Mouse (Mus musculus) left cerebral cortex, postnatal 36 days (tissue): ENCODE data around the gene Timp2. TPM values are rescaled to one million over a fixed set of nuclear protein-coding genes. Genes with fewer than 3 reads are reported as not detected.
A peak's percentile ranks its signal among the peaks of the same experiment; 100 is the strongest.
"Not testable (repeated sequence)": the region's sequence is repeated elsewhere in the genome, so short reads cannot be mapped to it uniquely, and the experiment has no call there.

Experiments used
- DNase-seq, 2 experiments: peaks; one replicate each; pipeline ENCODE4 v3.0.0; 2021 to 2022; ENCODE audit warnings: low spot score in 2 of 2, mixed read lengths in 1 of 2
- intact Hi-C: fragments of 180-260 bp; cut with DNase I; formaldehyde crosslinking; loops from one replicate; pipeline ENCODE4 v1.15.1; 2025
- total RNA-seq, 2 experiments: library from RNA; stranded (reverse); gene quantifications; 2 replicates each; pipeline ENCODE4 v1.2.3; 2021

Timp2 gene
- total RNA-seq, 2 experiments from 2014 or later = 214 to 247 TPM

DNA sequence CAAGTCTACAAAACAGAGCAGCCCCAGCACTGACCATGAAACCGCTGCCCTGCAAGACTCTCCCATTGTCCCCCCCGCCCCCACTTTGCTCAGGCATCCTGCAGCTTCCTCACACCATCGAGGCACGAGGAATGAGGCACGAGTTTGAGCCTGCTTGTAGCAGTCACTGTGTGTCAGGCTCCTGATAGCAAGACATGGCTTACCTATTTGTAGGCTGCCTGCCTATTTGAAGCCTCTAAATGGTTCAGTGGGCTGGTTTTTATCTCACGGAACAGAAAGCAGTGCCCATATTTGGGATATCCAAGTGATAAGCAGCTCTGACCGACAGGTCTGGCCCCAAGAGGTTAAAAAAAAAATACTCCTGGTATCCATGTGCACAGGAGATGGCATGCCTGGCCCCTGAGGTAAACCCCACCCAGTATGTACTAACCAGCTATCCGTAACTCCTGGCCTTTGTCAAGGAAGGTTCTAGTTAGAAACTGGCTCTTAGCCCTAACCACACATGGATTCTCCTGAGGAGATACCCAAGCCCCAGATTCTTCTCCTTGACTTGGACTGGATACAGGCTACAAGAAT lies 39.2 kb downstream of the Timp2 start:
- intact Hi-C loops = loop anchor here (5.0 kb wide), 2 partner anchors 41 to 86 kb away; partner anchors contain the start of genes Lgals3bp and Timp2
- no peak for DNase-seq

GRCm38 (mm10) chr11:118312132-118312723 lies 43.3 kb downstream of the Timp2 start:
- no peak for DNase-seq
- intact Hi-C loops = no loop called here

DNA sequence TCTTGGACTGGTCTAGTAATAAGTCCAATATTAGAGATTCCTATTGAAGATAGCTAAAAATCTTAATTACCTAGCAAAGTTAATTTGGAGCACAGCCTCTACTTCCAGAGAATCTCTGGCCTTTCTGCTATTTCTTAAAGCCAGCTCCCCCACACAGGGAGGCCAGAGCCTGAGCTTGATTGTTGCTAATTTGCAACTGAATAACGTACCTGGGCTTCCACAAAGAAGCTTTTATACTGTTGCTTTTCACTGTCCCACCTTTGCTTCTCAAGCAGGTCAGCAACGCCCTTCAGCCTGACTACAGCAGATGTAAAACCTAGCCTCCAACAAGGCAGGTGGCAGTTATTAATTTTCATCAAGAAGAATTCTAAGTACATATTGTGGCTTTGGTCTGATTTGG lies 47.6 kb downstream of the Timp2 start:
- intact Hi-C loops, DNase-seq: not testable (repeated sequence)

GRCm38 (mm10) chr11:118303959-118304358 lies 51.6 kb downstream of the Timp2 start:
- intact Hi-C loops, DNase-seq: not testable (repeated sequence)

- DNase-seq = no peak
- intact Hi-C loops = no loop called here
Observed at GRCm38 (mm10) chr11:118298810-118299209, 56.7 kb downstream of the Timp2 start.

DNA sequence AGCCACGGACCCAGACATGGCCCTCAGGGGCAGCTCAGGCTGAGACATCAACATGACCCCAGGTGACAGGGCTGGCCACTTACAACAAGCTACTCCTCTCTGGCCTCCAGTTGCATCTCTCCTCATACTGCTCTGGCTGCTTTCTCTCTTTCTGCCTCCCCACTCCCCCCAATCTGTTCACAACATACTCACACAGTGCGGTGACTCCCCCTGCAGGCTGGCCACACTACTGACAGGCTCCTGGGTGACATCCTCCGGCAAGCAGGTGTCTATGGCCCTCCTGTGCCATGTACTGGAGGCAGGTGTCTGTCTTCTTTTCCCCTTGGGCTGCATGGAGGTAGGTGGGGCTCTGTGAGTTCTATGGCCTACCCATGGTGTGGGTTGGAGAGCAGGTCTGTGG lies 57.6 kb downstream of the Timp2 start:
- no peak for DNase-seq
- intact Hi-C loops = no loop called here

- intact Hi-C loops = no loop called here
- DNase-seq = no peak
Observed at GRCm38 (mm10) chr11:118295026-118295425, 60.5 kb downstream of the Timp2 start.

DNA sequence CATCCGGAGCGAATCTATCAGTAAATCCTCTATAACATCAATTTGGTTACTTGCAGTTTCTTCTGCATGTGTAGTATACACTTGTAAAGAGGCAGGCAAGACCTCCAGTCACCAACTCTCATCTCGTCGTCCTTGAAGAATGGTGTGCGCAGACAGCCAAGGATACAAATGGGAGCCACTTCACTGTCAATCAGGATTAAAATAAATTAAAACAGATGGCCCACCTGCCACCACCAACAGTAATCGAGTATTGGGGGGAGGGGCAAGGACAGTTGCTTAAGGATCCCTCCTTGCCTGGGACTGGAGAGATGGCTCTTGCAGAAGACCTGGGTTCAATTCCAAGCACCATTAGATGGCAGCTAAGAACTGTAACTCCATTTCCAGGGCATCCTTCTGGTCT lies 62.9 kb downstream of the Timp2 start:
- no peak for DNase-seq
- intact Hi-C loops = no loop called here

DNA sequence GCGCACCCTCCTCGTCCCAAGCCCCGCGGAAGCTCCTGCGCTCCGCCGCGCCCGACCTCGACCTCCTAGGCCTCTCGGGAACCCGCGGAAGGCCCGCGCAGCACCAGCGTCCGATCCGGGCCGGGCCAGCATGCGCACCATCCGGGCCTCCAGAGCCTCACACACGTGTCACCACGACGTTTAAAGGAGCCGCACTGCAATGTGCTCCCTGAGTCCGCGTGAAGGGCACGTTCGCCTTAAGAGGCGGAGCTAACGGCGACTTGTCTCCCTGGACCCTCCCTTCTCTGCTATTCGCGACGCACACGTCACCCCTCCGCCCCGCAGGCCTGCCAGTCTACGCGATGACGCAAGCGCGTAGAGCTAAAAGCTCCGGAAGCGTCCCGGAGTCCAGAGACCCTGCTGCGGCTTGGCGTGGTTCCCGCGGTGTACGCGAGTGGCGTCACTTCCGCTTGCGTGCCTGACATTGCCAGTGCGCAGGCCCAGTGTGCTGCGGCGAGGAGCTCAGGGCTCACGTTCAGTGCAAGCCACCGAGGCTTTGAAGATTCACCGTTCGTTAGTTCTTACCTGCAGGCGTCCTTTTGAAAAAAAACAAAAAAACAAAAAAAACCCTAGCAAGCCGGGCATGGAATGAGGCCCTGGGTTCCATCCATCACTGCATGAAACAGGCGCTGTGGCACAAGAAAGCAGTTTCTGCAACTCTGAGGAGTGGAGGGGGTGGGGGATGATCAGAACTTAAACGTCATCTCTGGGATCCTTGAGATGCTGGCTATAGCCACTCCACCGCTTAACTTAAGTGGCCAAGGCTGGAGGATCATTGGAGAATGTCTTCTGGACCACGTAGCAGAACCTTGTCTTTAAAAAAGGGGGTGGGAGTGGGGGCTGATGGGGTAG lies 65.3 kb downstream of the Timp2 start, which contains the start of gene Usp36:
Usp36 (minus strand) TSS at position 246 of the 891 bp plus-strand sequence.
- intact Hi-C loops = no loop called here
- DNase-seq = peak; percentile 100

DNA sequence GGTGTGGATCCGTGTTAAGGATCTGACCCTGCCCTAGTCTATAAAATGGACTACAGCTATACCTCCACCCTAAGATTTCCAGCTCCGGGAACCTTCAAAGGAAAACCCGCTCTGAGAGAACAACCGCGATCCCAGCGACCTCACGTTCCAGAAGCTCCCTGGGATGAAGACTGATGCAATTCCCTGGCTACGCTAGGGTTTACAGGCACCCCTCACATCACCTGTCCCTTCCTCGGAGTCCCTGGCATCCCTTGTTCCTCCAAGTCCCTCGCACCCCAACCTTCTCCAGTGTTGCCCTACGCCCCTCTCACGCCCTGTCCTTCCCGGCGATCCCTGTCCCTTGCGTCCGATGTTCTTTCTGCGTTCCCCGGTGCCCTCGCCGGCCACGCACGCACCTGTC lies 66.0 kb downstream of the Timp2 start:
- intact Hi-C loops = no loop called here

GRCm38 (mm10) chr11:118289037-118289511 lies 66.5 kb downstream of the Timp2 start:
- DNase-seq = no peak
- intact Hi-C loops = no loop called here

More for the DNA sequence above, 66.0 kb downstream of the Timp2 start:
- no peak for DNase-seq

- intact Hi-C loops = no loop called here
- no peak for DNase-seq
Observed at GRCm38 (mm10) chr11:118287573-118287972, 68.0 kb downstream of the Timp2 start.

DNA sequence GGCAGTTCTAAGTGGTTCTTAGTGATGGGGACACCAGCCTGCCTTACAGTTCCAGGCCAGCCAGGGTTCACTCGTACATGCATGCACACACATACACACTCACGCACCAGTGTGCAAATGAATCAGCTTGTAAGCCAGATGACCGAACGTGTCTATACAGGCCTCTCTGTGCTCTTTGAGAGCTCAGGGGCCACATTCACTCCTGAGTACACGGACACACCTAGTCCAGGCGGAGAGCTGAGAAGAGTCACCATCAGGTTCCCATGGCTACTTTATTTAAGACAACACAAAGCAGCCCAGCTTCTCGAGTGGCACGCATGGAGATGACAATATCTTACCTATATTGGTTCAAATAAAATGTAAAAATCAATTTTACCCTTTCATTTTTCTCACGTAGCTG lies 69.1 kb downstream of the Timp2 start:
- intact Hi-C loops = no loop called here
- no peak for DNase-seq

DNA sequence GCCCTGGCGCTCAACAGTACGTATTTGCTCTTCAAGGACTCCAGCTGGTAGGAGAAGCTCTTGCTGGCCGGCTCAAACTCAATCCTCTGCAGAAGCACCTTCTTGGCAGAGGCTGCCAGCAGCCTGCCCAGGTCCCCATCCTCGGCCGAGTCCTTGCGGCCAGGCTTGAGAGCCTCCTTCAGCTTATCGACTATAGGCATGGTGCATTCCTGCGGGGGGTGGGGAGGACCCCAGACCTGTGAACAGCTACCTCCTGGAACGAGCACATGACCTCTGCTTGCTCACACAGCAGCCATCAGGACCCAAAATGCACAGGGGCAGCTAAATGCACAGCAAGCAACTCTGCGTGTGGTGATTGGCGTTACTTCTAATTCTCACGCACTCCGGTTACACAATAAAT lies 69.7 kb downstream of the Timp2 start:
- no peak for DNase-seq
- intact Hi-C loops = no loop called here

- no peak for DNase-seq
- intact Hi-C loops = no loop called here
Observed at GRCm38 (mm10) chr11:118280218-118280617, 75.3 kb downstream of the Timp2 start.

- intact Hi-C loops = no loop called here
- peak in 1 of 2 experiments; percentile 36 for DNase-seq
Observed at GRCm38 (mm10) chr11:118276328-118276727, 79.2 kb downstream of the Timp2 start.

- intact Hi-C loops = no loop called here
- DNase-seq = no peak
Observed at GRCm38 (mm10) chr11:118275092-118275491, 80.4 kb downstream of the Timp2 start.

DNA sequence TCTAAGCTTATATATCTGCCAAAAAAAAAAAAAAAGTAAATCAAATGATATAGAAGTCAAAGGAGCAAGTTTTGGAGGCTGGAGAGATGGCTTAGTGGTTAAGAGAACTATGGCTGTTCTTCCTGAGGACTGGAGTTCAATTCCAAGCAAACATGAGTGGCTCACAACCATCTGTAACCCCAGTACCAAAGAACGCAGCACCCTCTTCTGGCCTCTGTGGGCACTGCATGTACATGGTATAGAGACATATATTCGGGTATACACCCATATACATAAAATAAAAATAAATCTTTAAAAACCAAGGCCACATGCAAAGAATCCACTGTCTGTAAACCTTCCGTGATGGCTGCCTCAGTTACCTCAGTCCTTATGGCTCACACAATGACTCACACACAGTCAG lies 85.7 kb downstream of the Timp2 start:
- intact Hi-C loops = no loop called here
- DNase-seq = no peak

DNA sequence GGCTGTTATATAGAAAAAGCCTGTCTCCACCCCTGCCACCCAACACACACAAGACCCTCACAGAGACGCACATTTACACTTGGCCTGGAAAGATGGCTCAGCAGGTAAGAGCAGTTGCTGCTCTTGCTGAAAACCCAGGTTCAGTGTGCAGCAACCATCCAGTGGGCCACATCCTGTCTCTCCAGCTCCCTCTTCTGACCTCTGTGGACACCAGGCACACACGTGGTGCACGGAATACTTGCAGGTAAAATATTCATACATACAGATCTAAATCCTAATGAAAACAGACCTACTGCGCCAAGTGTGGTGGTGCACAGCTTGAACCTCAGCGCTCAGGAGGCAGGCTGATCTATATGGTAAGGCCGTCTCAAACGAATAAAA lies 88.9 kb downstream of the Timp2 start:
- intact Hi-C loops = no loop called here
- DNase-seq = no peak

- no peak for DNase-seq
- intact Hi-C loops = no loop called here
Observed at GRCm38 (mm10) chr11:118266044-118266665, 89.4 kb downstream of the Timp2 start.
